Mouse (Mus musculus): ENCODE measurements at regions not wholly inside any gene's neighbourhood (a gene's known extent, or its start where the extent isn't known, plus 50 kb on each side); places are given as distances from the start of the nearest gene placed in this dataset.

- no peaks in the 10 kb centered on the region for H3K9me3 ChIP-seq (ENCODE audit: low read length)
Measured at GRCm38 (mm10) chr16:71622664-71623063, 685.4 kb upstream of the Robo1 start.

DNA sequence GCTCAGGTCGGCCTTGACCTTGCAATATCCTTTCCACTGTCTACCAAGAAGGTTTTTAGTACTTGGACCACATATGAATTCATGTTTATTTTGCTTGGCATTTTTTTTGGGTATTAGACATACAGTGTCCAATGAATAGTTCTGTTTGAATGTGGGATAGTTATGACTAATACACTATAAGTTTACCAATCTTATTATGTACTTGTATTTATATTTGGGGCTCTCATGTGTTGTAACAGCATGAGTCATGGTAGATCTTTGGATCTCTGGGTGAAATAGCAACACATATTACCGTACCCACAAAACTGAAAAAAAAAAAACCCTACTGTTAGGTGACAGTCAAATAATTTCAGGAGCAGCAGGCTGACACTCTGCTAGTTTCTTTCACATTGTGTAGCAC lies 667.7 kb upstream of the Robo1 start:
- TF ChIP-seq POU5F1 (IDR thresholded peaks at IDR 0.05; ENCODE audit: borderline replicate concordance, low read length): no peak
- H3K27me3 ChIP-seq (ENCODE audit: insufficient read depth, low read length): no peaks in the 10 kb centered on the region
- H3K4me1 ChIP-seq (replicated peaks; ENCODE audit: low read depth, low read length): no peaks in the 10 kb centered on the region
- H3K36me3 ChIP-seq (ENCODE audit: insufficient read depth, low read length): no peaks in the 10 kb centered on the region
- H3K4me3 ChIP-seq (replicated peaks; ENCODE audit: low read length): no peak overlapping the region
- H3K9me3 ChIP-seq (ENCODE audit: low read length): no peaks in the 10 kb centered on the region

More at GRCm38 (mm10) chr16:71622664-71623063, 685.4 kb upstream of the Robo1 start:
- Histone ChIP-seq H3K27me3 (ENCODE audit: insufficient read depth, low read length) (no peaks in the 10 kb centered on the region), H3K4me3 (replicated peaks; ENCODE audit: low read length) (no peak overlapping the region), H3K4me1 (replicated peaks; ENCODE audit: low read depth, low read length) (no peaks in the 10 kb centered on the region), H3K36me3 (ENCODE audit: insufficient read depth, low read length) (no peaks in the 10 kb centered on the region)
- TF ChIP-seq NANOG (IDR thresholded peaks at IDR 0.05; ENCODE audit: borderline replicate concordance, low read length) (no peak), CTCF (conservative IDR thresholded peaks at IDR 0.05; ENCODE audit: low read length) (no peak), POU5F1 (IDR thresholded peaks at IDR 0.05; ENCODE audit: borderline replicate concordance, low read length) (no peak)

- no peak for TF ChIP-seq POU5F1 (IDR thresholded peaks at IDR 0.05; ENCODE audit: borderline replicate concordance, low read length)
- TF ChIP-seq NANOG (IDR thresholded peaks at IDR 0.05; ENCODE audit: borderline replicate concordance, low read length): no peak
- no peak for TF ChIP-seq CTCF (conservative IDR thresholded peaks at IDR 0.05; ENCODE audit: low read length)
- Histone ChIP-seq H3K9me3 (ENCODE audit: low read length) (no peaks in the 10 kb centered on the region), H3K4me1 (replicated peaks; ENCODE audit: low read depth, low read length) (no peaks in the 10 kb centered on the region), H3K27me3 (ENCODE audit: insufficient read depth, low read length) (no peaks in the 10 kb centered on the region), H3K36me3 (ENCODE audit: insufficient read depth, low read length) (no peaks in the 10 kb centered on the region), H3K4me3 (replicated peaks; ENCODE audit: low read length) (no peak overlapping the region)
Measured at GRCm38 (mm10) chr16:71643223-71643622, 664.9 kb upstream of the Robo1 start.

DNA sequence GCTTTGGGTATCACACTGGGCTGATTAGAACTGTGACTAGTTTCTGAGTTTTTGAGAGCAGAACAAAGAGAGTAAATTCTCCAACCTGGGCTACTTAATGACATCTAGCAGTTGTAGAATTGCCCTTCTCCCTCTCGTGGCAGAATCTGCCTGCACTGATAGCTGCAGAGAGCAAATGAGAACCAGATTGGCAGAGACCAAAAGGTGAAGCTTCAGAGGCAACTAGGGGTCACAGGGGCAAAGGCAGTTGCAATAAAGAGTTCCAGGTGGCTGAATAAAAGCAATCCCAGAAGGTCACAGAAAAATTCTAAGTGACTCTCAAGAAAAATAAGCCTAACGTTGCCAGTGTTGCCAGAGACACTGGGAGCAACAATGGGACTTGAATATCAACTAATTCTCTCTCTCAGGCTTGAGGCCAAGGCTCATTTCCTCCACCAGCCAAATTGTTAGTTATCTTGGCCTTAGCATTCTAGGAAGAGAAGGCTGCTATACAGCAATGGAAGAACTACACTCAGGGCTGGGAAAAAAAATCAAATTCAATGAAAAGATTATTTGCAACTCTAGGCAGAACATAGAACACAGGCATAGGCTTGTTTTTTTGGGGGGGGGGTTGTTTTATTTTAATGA lies 629.9 kb upstream of the Robo1 start:
- H3K27me3 ChIP-seq (ENCODE audit: insufficient read depth, low read length): no peaks in the 10 kb centered on the region
- TF ChIP-seq CTCF (conservative IDR thresholded peaks at IDR 0.05; ENCODE audit: low read length): no peak
- TF ChIP-seq POU5F1 (IDR thresholded peaks at IDR 0.05; ENCODE audit: borderline replicate concordance, low read length): no peak
- no peak for TF ChIP-seq NANOG (IDR thresholded peaks at IDR 0.05; ENCODE audit: borderline replicate concordance, low read length)
- no peaks in the 10 kb centered on the region for H3K36me3 ChIP-seq (ENCODE audit: insufficient read depth, low read length)
- no peaks in the 10 kb centered on the region for H3K9me3 ChIP-seq (ENCODE audit: low read length)
- H3K4me3 ChIP-seq (replicated peaks; ENCODE audit: low read length): no peak overlapping the region
- H3K4me1 ChIP-seq (replicated peaks; ENCODE audit: low read depth, low read length): no peaks in the 10 kb centered on the region

DNA sequence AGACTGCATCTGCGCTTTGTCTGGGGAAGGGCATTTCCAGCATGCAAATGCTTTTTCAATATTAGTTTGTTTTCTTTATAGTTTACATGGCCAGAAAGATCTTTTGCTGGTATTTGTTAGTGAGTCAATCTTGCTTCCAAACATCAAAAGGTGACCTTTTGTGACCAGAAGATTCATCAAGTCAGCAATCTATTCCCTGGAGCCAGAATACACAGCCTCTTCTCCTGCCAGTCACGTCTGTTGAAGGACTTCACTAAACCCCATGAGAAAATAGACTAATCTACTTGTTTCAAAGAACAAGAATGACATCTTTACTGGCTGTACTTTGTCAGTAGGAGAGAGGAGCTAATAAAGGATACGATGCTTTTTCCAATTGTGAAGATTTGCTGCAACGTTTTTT lies 614.6 kb upstream of the Robo1 start:
- no peak overlapping the region for H3K4me3 ChIP-seq (replicated peaks; ENCODE audit: low read length)
- no peaks in the 10 kb centered on the region for H3K4me1 ChIP-seq (replicated peaks; ENCODE audit: low read depth, low read length)
- H3K9me3 ChIP-seq (ENCODE audit: low read length): peaks cover 26% of the 10 kb centered on the region
- TF ChIP-seq CTCF (conservative IDR thresholded peaks at IDR 0.05; ENCODE audit: low read length): no peak
- no peak for TF ChIP-seq NANOG (IDR thresholded peaks at IDR 0.05; ENCODE audit: borderline replicate concordance, low read length)
- no peak for TF ChIP-seq POU5F1 (IDR thresholded peaks at IDR 0.05; ENCODE audit: borderline replicate concordance, low read length)
- no peaks in the 10 kb centered on the region for H3K36me3 ChIP-seq (ENCODE audit: insufficient read depth, low read length)
- no peaks in the 10 kb centered on the region for H3K27me3 ChIP-seq (ENCODE audit: insufficient read depth, low read length)

- Histone ChIP-seq H3K4me3 (replicated peaks; ENCODE audit: low read length) (no peak overlapping the region), H3K36me3 (ENCODE audit: insufficient read depth, low read length) (no peaks in the 10 kb centered on the region), H3K4me1 (replicated peaks; ENCODE audit: low read depth, low read length) (no peaks in the 10 kb centered on the region), H3K9me3 (ENCODE audit: low read length) (no peaks in the 10 kb centered on the region), H3K27me3 (ENCODE audit: insufficient read depth, low read length) (no peaks in the 10 kb centered on the region)
- no peak for TF ChIP-seq POU5F1 (IDR thresholded peaks at IDR 0.05; ENCODE audit: borderline replicate concordance, low read length)
- no peak for TF ChIP-seq NANOG (IDR thresholded peaks at IDR 0.05; ENCODE audit: borderline replicate concordance, low read length)
- no peak for TF ChIP-seq CTCF (conservative IDR thresholded peaks at IDR 0.05; ENCODE audit: low read length)
Measured at GRCm38 (mm10) chr16:71705846-71706245, 602.3 kb upstream of the Robo1 start.

DNA sequence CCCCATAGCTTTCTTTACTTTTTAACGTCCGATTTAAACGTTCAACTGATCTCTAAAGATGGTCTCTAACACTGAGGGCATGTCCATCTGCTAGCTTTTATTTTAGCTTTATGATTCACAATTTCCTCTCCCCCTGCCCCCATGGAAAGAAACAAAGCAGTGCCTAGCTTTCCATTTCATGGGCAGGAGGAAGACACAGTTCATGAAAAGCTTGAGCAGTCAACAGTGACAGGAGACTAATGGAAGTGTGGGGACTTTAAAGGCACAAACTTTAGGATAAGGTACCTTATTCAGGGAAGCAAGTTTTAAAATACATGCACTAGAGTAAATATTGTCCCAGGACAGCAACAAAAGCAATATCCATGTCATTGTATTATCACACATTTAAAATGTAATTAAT lies 598.4 kb upstream of the Robo1 start:
- no peaks in the 10 kb centered on the region for H3K4me1 ChIP-seq (replicated peaks; ENCODE audit: low read depth, low read length)
- H3K36me3 ChIP-seq (ENCODE audit: insufficient read depth, low read length): no peaks in the 10 kb centered on the region
- no peak overlapping the region for H3K4me3 ChIP-seq (replicated peaks; ENCODE audit: low read length)
- no peaks in the 10 kb centered on the region for H3K9me3 ChIP-seq (ENCODE audit: low read length)
- no peak for TF ChIP-seq POU5F1 (IDR thresholded peaks at IDR 0.05; ENCODE audit: borderline replicate concordance, low read length)
- no peak for TF ChIP-seq NANOG (IDR thresholded peaks at IDR 0.05; ENCODE audit: borderline replicate concordance, low read length)
- TF ChIP-seq CTCF (conservative IDR thresholded peaks at IDR 0.05; ENCODE audit: low read length): no peak
- H3K27me3 ChIP-seq (ENCODE audit: insufficient read depth, low read length): no peaks in the 10 kb centered on the region

DNA sequence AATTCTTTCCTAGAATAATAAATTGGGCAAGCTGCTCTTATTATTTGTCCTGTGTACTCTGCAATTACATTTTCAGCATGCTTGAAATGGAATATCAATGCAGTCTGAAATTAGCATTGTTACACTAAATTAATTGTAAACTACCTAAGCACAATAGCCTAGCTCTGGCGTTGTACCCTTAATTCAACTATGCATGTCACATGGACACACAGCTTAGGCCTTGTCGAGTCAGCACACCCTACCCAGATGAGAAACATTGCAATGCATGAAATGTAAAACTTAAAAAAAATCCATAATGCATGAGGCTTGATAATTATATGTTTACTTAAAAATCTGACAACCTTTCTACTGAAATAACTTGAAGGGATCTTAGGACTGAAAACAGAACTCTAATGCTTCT lies 596.2 kb upstream of the Robo1 start:
- TF ChIP-seq CTCF (conservative IDR thresholded peaks at IDR 0.05; ENCODE audit: low read length): no peak
- no peak for TF ChIP-seq POU5F1 (IDR thresholded peaks at IDR 0.05; ENCODE audit: borderline replicate concordance, low read length)
- TF ChIP-seq NANOG (IDR thresholded peaks at IDR 0.05; ENCODE audit: borderline replicate concordance, low read length): no peak
- no peaks in the 10 kb centered on the region for H3K27me3 ChIP-seq (ENCODE audit: insufficient read depth, low read length)
- H3K4me3 ChIP-seq (replicated peaks; ENCODE audit: low read length): no peak overlapping the region
- no peaks in the 10 kb centered on the region for H3K9me3 ChIP-seq (ENCODE audit: low read length)
- no peaks in the 10 kb centered on the region for H3K36me3 ChIP-seq (ENCODE audit: insufficient read depth, low read length)
- no peaks in the 10 kb centered on the region for H3K4me1 ChIP-seq (replicated peaks; ENCODE audit: low read depth, low read length)

- Histone ChIP-seq H3K27me3 (ENCODE audit: insufficient read depth, low read length) (no peaks in the 10 kb centered on the region), H3K36me3 (ENCODE audit: insufficient read depth, low read length) (no peaks in the 10 kb centered on the region), H3K4me1 (replicated peaks; ENCODE audit: low read depth, low read length) (no peaks in the 10 kb centered on the region), H3K4me3 (replicated peaks; ENCODE audit: low read length) (no peak overlapping the region), H3K9me3 (ENCODE audit: low read length) (no peaks in the 10 kb centered on the region)
- TF ChIP-seq CTCF (conservative IDR thresholded peaks at IDR 0.05; ENCODE audit: low read length): no peak
- TF ChIP-seq POU5F1 (IDR thresholded peaks at IDR 0.05; ENCODE audit: borderline replicate concordance, low read length): no peak
- no peak for TF ChIP-seq NANOG (IDR thresholded peaks at IDR 0.05; ENCODE audit: borderline replicate concordance, low read length)
Measured at GRCm38 (mm10) chr16:71717207-71717606, 590.9 kb upstream of the Robo1 start.

Measured in E14TG2a.4 (cell line).